1 mouse cellular context compared by ENCODE assay signal in the genomic region with DNA sequence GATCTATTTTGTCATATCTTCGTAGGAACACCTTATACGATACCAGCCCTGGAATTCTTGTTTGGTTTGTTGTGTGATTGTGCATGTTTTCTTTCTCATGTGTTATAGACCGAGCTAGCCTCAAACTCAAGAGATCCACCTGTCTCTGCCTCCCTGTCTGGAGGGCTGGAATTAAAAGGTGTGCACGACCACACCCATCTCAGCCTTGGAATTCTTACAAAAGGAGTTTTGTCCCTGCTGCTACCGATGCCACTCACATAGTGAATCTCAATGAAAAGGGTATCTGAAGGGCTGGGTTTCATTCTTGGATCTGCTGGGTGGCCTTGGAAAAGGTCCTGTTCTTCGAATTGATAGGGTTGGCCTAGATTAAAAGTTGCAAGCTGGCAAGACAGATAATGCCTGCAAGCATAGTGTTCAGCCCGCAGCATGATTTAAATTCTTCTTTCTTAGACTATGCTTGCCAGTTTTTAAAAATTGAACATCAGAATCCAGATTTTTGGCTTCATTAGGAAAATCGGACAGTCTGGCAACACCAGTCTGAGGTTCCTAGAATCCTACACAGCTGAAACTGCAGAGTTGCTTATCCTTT.
TF ChIP-seq lines count a peak whose summit lies in the region.

No protein-coding gene starts in this region.

TF ChIP-seq in MEL, 35 proteins besides CTCF, POLR2A, EP300 and RAD21 (continued from another document):
- TF ChIP-seq MEF2A (IDR thresholded peaks at IDR 0.05; ENCODE audit: extremely low read depth, insufficient replicate concordance, low read depth, low read length, poor library complexity, severe bottlenecking) = no peak
- peak; percentile 59; the same call in 1 of the 2 replicates for TF ChIP-seq GATA1 (IDR thresholded peaks at IDR 0.05; ENCODE audit: low read depth, low read length)
- no peak for TF ChIP-seq UBTF (IDR thresholded peaks at IDR 0.05; ENCODE audit: borderline replicate concordance, insufficient read depth, low read depth, low read length)
- TF ChIP-seq CHD1 (IDR thresholded peaks at IDR 0.05; ENCODE audit: low read depth, low read length) = no peak
- peak; percentile 68; the same call in 1 of the 2 replicates for TF ChIP-seq TCF12 (IDR thresholded peaks at IDR 0.05; ENCODE audit: low read depth, low read length)
TF ChIP-seq in MEL: peak in this region for 4.
